Mouse (Mus musculus) cerebellum, adult 11-12 months (tissue): ENCODE results near the gene Ces2f.
A peak's percentile ranks its signal among the peaks of the same experiment; 100 is the strongest.

Experiments
- DNase-seq: peaks from one replicate; pipeline ENCODE4 v3.0.0; 2022

The Ces2f gene

GRCm38 (mm10) chr8:104947056-104947455 is at the start of gene Ces2f:
Gene Ces2f (plus strand): TSS chr8:104947356.
- no peak for DNase-seq

- DNase-seq = no peak
Measured at GRCm38 (mm10) chr8:104901746-104902145, 45.4 kb upstream of the Ces2f start.

- DNase-seq = no peak
Measured at GRCm38 (mm10) chr8:104907111-104907510, 40.0 kb upstream of the Ces2f start.

GRCm38 (mm10) chr8:104909021-104909420 is 38.1 kb upstream of the Ces2f start:
- DNase-seq = peak; percentile 89

GRCm38 (mm10) chr8:104909651-104910050 is 37.5 kb upstream of the Ces2f start:
- peak; percentile 19 for DNase-seq

GRCm38 (mm10) chr8:104925972-104926596 is 21.1 kb upstream of the Ces2f start, which contains the start of gene Ces2e:
Gene Ces2e (plus strand): TSS chr8:104926260.
- no peak for DNase-seq

GRCm38 (mm10) chr8:104927301-104927700 is 19.9 kb upstream of the Ces2f start:
- no peak for DNase-seq

- DNase-seq = no peak
Measured at GRCm38 (mm10) chr8:104944665-104945064, 2.5 kb upstream of the Ces2f start.

- DNase-seq = no peak
Measured at GRCm38 (mm10) chr8:104949031-104949430, 1.9 kb downstream of the Ces2f start.

GRCm38 (mm10) chr8:104961537-104961961 is 14.4 kb downstream of the Ces2f start, which contains the start of gene Ces2g:
Gene Ces2g (plus strand): TSS chr8:104961718.
- DNase-seq = no peak

GRCm38 (mm10) chr8:104962229-104962901 is 15.2 kb downstream of the Ces2f start:
- DNase-seq = no peak

- no peak for DNase-seq
Measured at GRCm38 (mm10) chr8:104963375-104963894, 16.3 kb downstream of the Ces2f start.

- DNase-seq = no peak
Measured at GRCm38 (mm10) chr8:104984126-104984525, 37.0 kb downstream of the Ces2f start.

GRCm38 (mm10) chr8:104984942-104985341 is 37.8 kb downstream of the Ces2f start:
- peak; percentile 16 for DNase-seq

GRCm38 (mm10) chr8:104998191-104998590 is 51.0 kb downstream of the Ces2f start:
- no peak for DNase-seq

- no peak for DNase-seq
Measured at GRCm38 (mm10) chr8:104999183-104999582, 52.0 kb downstream of the Ces2f start.

- DNase-seq = no peak
Measured at GRCm38 (mm10) chr8:105000586-105000985, 53.4 kb downstream of the Ces2f start, which contains the start of gene Ces2h. Gene Ces2h (plus strand): TSS chr8:105000853.
